Mouse (Mus musculus): ENCODE measurements around the gene Rhod. TPM values are rescaled to one million over a fixed set of nuclear protein-coding genes. Genes with fewer than 3 reads are reported as not detected.

The Rhod gene
- polyA plus RNA-seq, 2 experiments = 33.8 to 44.2 TPM

- no peak overlapping the region for H3K4me3 ChIP-seq (replicated peaks; ENCODE audit: low read length)
- H3K27ac ChIP-seq (replicated peaks; ENCODE audit: low read depth, low read length) = no peak overlapping the region
- H3K9me3 ChIP-seq (ENCODE audit: control insufficient read depth, low read length) = no peaks in the 10 kb centered on the region
- 95% methylated on average over 3 of the region's 3 CpGs for WGBS
- no peak for TF ChIP-seq POLR2A (IDR thresholded peaks at IDR 0.05; ENCODE audit: borderline replicate concordance, extremely low read depth, insufficient read depth, insufficient read length)
- H3K4me1 ChIP-seq (ENCODE audit: control insufficient read depth, insufficient read depth, low read length) = peaks cover 18% of the 10 kb centered on the region
- DNase-seq (ENCODE audit: low spot score) (no peak), ATAC-seq (ENCODE audit: low FRiP score, low read depth) (no peak)
- H3K27me3 ChIP-seq (ENCODE audit: control insufficient read depth, insufficient read depth, low read length) = no peaks in the 10 kb centered on the region
- H3K4me2 ChIP-seq (replicated peaks; ENCODE audit: low read depth, low read length, severe bottlenecking) = no peak overlapping the region
- H3K9ac ChIP-seq (ENCODE audit: low read depth, low read length, severe bottlenecking) = no peak overlapping the region
- peaks cover 12% of the 10 kb centered on the region for H3K36me3 ChIP-seq (ENCODE audit: control insufficient read depth, insufficient read depth, low read length)
Observed at GRCm38 (mm10) chr19:4436254-4436653, 3.0 kb downstream of the Rhod start.

- no peak overlapping the region for H3K27ac ChIP-seq (replicated peaks; ENCODE audit: low read depth, low read length)
- no peak overlapping the region for H3K9ac ChIP-seq (ENCODE audit: low read depth, low read length, severe bottlenecking)
- DNase-seq (ENCODE audit: low spot score) (no peak), ATAC-seq (ENCODE audit: low FRiP score, low read depth) (no peak)
- no peaks in the 10 kb centered on the region for H3K27me3 ChIP-seq (ENCODE audit: control insufficient read depth, insufficient read depth, low read length)
- TF ChIP-seq POLR2A (IDR thresholded peaks at IDR 0.05; ENCODE audit: borderline replicate concordance, extremely low read depth, insufficient read depth, insufficient read length) = no peak
- no peak overlapping the region for H3K4me2 ChIP-seq (replicated peaks; ENCODE audit: low read depth, low read length, severe bottlenecking)
- peaks cover 23% of the 10 kb centered on the region for H3K36me3 ChIP-seq (ENCODE audit: control insufficient read depth, insufficient read depth, low read length)
- H3K4me1 ChIP-seq (ENCODE audit: control insufficient read depth, insufficient read depth, low read length) = peaks cover 15% of the 10 kb centered on the region
- H3K9me3 ChIP-seq (ENCODE audit: control insufficient read depth, low read length) = no peaks in the 10 kb centered on the region
- 90% methylated on average over 1 of the region's 1 CpGs for WGBS
- H3K4me3 ChIP-seq (replicated peaks; ENCODE audit: low read length) = no peak overlapping the region
Observed at GRCm38 (mm10) chr19:4434999-4435398, 4.2 kb downstream of the Rhod start.

GRCm38 (mm10) chr19:4433756-4434155, 5.5 kb downstream of the Rhod start:
- WGBS = 71% methylated on average over 1 of the region's 1 CpGs
- H3K4me1 ChIP-seq (ENCODE audit: control insufficient read depth, insufficient read depth, low read length) = peaks cover 11% of the 10 kb centered on the region
- H3K4me3 ChIP-seq (replicated peaks; ENCODE audit: low read length) = no peak overlapping the region
- ATAC-seq (ENCODE audit: low FRiP score, low read depth) (no peak), DNase-seq (ENCODE audit: low spot score) (no peak)
- no peaks in the 10 kb centered on the region for H3K9me3 ChIP-seq (ENCODE audit: control insufficient read depth, low read length)
- H3K9ac ChIP-seq (ENCODE audit: low read depth, low read length, severe bottlenecking) = no peak overlapping the region
- H3K4me2 ChIP-seq (replicated peaks; ENCODE audit: low read depth, low read length, severe bottlenecking) = no peak overlapping the region
- H3K27ac ChIP-seq (replicated peaks; ENCODE audit: low read depth, low read length) = no peak overlapping the region
- no peak for TF ChIP-seq POLR2A (IDR thresholded peaks at IDR 0.05; ENCODE audit: borderline replicate concordance, extremely low read depth, insufficient read depth, insufficient read length)
- peaks cover 25% of the 10 kb centered on the region for H3K36me3 ChIP-seq (ENCODE audit: control insufficient read depth, insufficient read depth, low read length)
- no peaks in the 10 kb centered on the region for H3K27me3 ChIP-seq (ENCODE audit: control insufficient read depth, insufficient read depth, low read length)

GRCm38 (mm10) chr19:4430091-4430620, 9.1 kb downstream of the Rhod start:
- no peak for ATAC-seq (ENCODE audit: low FRiP score, low read depth)
- no peak overlapping the region for H3K27ac ChIP-seq (replicated peaks; ENCODE audit: low read depth, low read length)
- no peak for DNase-seq (ENCODE audit: low spot score)
- H3K9me3 ChIP-seq (ENCODE audit: control insufficient read depth, low read length) = no peaks in the 10 kb centered on the region
- 83% methylated on average over 4 of the region's 4 CpGs for WGBS
- H3K4me1 ChIP-seq (ENCODE audit: control insufficient read depth, insufficient read depth, low read length) = no peaks in the 10 kb centered on the region
- peaks cover 46% of the 10 kb centered on the region for H3K36me3 ChIP-seq (ENCODE audit: control insufficient read depth, insufficient read depth, low read length)
- H3K9ac ChIP-seq (ENCODE audit: low read depth, low read length, severe bottlenecking) = no peak overlapping the region
- H3K27me3 ChIP-seq (ENCODE audit: control insufficient read depth, insufficient read depth, low read length) = no peaks in the 10 kb centered on the region
- H3K4me3 ChIP-seq (replicated peaks; ENCODE audit: low read length) = no peak overlapping the region
- H3K4me2 ChIP-seq (replicated peaks; ENCODE audit: low read depth, low read length, severe bottlenecking) = no peak overlapping the region
- no peak for TF ChIP-seq POLR2A (IDR thresholded peaks at IDR 0.05; ENCODE audit: borderline replicate concordance, extremely low read depth, insufficient read depth, insufficient read length)

GRCm38 (mm10) chr19:4425610-4426366, 13.4 kb downstream of the Rhod start:
- no peaks in the 10 kb centered on the region for H3K4me1 ChIP-seq (ENCODE audit: control insufficient read depth, insufficient read depth, low read length)
- H3K4me3 ChIP-seq (replicated peaks; ENCODE audit: low read length) = no peak overlapping the region
- H3K36me3 ChIP-seq (ENCODE audit: control insufficient read depth, insufficient read depth, low read length) = peaks cover 48% of the 10 kb centered on the region
- H3K27ac ChIP-seq (replicated peaks; ENCODE audit: low read depth, low read length) = no peak overlapping the region
- ATAC-seq (ENCODE audit: low FRiP score, low read depth) (no peak; the same call in 1 of the 2 replicates), DNase-seq (ENCODE audit: low spot score) (no peak)
- H3K9me3 ChIP-seq (ENCODE audit: control insufficient read depth, low read length) = no peaks in the 10 kb centered on the region; the same call in 1 of the 2 replicates
- no peaks in the 10 kb centered on the region for H3K27me3 ChIP-seq (ENCODE audit: control insufficient read depth, insufficient read depth, low read length)
- WGBS = 77% methylated on average over 19 of the region's 19 CpGs
- no peak for TF ChIP-seq POLR2A (IDR thresholded peaks at IDR 0.05; ENCODE audit: borderline replicate concordance, extremely low read depth, insufficient read depth, insufficient read length)
- H3K9ac ChIP-seq (ENCODE audit: low read depth, low read length, severe bottlenecking) = no peak overlapping the region
- no peak overlapping the region for H3K4me2 ChIP-seq (replicated peaks; ENCODE audit: low read depth, low read length, severe bottlenecking)
